Mouse (Mus musculus) embryonic facial prominence, embryonic 11.5 days (tissue): ENCODE data around the gene Sh3bgrl2. TPM values are rescaled to one million over a fixed set of nuclear protein-coding genes. Genes with fewer than 3 reads are reported as not detected.

Experiments used
- ATAC-seq: fragments of 200-750 bp; cut with Nextera tagmentation; replicated peaks from 2 replicates; pipeline ENCODE4 v1.8.0; 2017; ENCODE audit warnings: low read depth; ENCODE audit not compliant: insufficient number of reproducible peaks, low FRiP score, low TSS enrichment
- DNase-seq: peaks from one replicate; pipeline ENCODE4 v3.0.0-alpha.2; 2015; ENCODE audit warnings: low spot score
- H3K27ac ChIP-seq: fragments of 300-500 bp; sonication (generic); replicated peaks from 2 replicates; pipeline ENCODE4 v1.5.1; 2014; ENCODE audit warnings: mild to moderate bottlenecking, low read depth, low read length, control low read depth
- H3K27me3 ChIP-seq: fragments of 300-500 bp; sonication (generic); 2 replicates; pipeline ENCODE4 v1.6.1; 2014; ENCODE audit warnings: mild to moderate bottlenecking, low read length, moderate library complexity, mixed read lengths; ENCODE audit not compliant: control insufficient read depth, insufficient read depth
- H3K36me3 ChIP-seq: fragments of 300-500 bp; sonication (generic); replicated peaks from 2 replicates; pipeline ENCODE4 v1.6.1; 2014; ENCODE audit warnings: low read depth, mild to moderate bottlenecking, low read length, moderate library complexity, mixed read lengths; ENCODE audit not compliant: control insufficient read depth, insufficient read depth
- H3K4me1 ChIP-seq: fragments of 300-500 bp; sonication (generic); 2 replicates; pipeline ENCODE4 v1.6.1; 2014; ENCODE audit warnings: low read length, mixed read lengths; ENCODE audit not compliant: control insufficient read depth, insufficient read depth
- H3K4me2 ChIP-seq: fragments of 300-500 bp; sonication (generic); 2 replicates; pipeline ENCODE4 v1.6.1; 2014; ENCODE audit warnings: low read depth, mild to moderate bottlenecking, control low read depth, low read length, moderate library complexity
- H3K4me3 ChIP-seq: fragments of 300-500 bp; sonication (generic); 2 replicates; pipeline ENCODE4 v1.5.1; 2014; ENCODE audit warnings: low read depth, low read length, control low read depth
- H3K9ac ChIP-seq: fragments of 300-500 bp; sonication (generic); replicated peaks from 2 replicates; pipeline ENCODE4 v1.6.1; 2014; ENCODE audit warnings: mild to moderate bottlenecking, control low read depth, low read length
- H3K9me3 ChIP-seq: fragments of 300-500 bp; sonication (generic); replicated peaks from 2 replicates; pipeline ENCODE4 v1.6.1; 2016; ENCODE audit warnings: mild to moderate bottlenecking, low read length, inconsistent platforms, mixed read lengths; ENCODE audit not compliant: control insufficient read depth
- whole genome bisulfite sequencing: fragments of 180-500 bp; shearing (Covaris S2); extraction: QIAGEN DNeasy Blood & Tissue Kit; methylation state at CpG from one replicate; pipeline ENCODE4 v1.1.7; 2014; 5-methylcytosine and 5-hydroxymethylcytosine counted together
- polyA plus RNA-seq: library from polyadenylated mRNA; unstranded; fragments of >200 nt; fragmentation: Nextera tagmentation; extraction: Ambion mirVana; gene quantifications from 2 replicates; pipeline ENCODE4 v1.2.1, GENCODE M21; 2014

Gene Sh3bgrl2
- polyA plus RNA-seq, 1 experiment from 2014 or later: 18.8 TPM

- H3K9ac ChIP-seq: no peak overlapping the region
- H3K4me2 ChIP-seq: no peak overlapping the region
- H3K9me3 ChIP-seq: no peaks in the 10 kb centered on the region
- H3K36me3 ChIP-seq: no peaks in the 10 kb centered on the region
- WGBS: 40% methylated on average over 6 of the region's 6 CpGs
- ATAC-seq (peak; percentile 42; the same call in 1 of the 2 replicates), DNase-seq (peak; percentile 28)
- no peak overlapping the region for H3K27ac ChIP-seq
- no peak overlapping the region for H3K4me3 ChIP-seq
- H3K27me3 ChIP-seq: no peaks in the 10 kb centered on the region
- no peaks in the 10 kb centered on the region; the same call in 1 of the 2 replicates for H3K4me1 ChIP-seq
These were observed 67.9 kb downstream of the Sh3bgrl2 start for GRCm38 (mm10) chr9:83615912-83616585.

GRCm38 (mm10) chr9:83616586-83617081 is 68.5 kb downstream of the Sh3bgrl2 start:
- Histone ChIP-seq H3K27me3 (no peaks in the 10 kb centered on the region), H3K4me1 (no peaks in the 10 kb centered on the region; the same call in 1 of the 2 replicates), H3K9me3 (no peaks in the 10 kb centered on the region), H3K4me2 (no peak overlapping the region), H3K9ac (no peak overlapping the region), H3K27ac (no peak overlapping the region), H3K36me3 (no peaks in the 10 kb centered on the region), H3K4me3 (no peak overlapping the region)
- 0 out of 2 replicates have a peak, but pooled peaks have one; percentile 29 for ATAC-seq
- DNase-seq: no peak
- 25% methylated on average over 7 of the region's 7 CpGs for WGBS

GRCm38 (mm10) chr9:83623455-83623854 is 75.3 kb downstream of the Sh3bgrl2 start:
- 80% methylated on average over 6 of the region's 6 CpGs for WGBS
- no peak for DNase-seq
- Histone ChIP-seq H3K9me3 (no peaks in the 10 kb centered on the region), H3K4me2 (no peak overlapping the region), H3K9ac (no peak overlapping the region), H3K4me1 (no peaks in the 10 kb centered on the region), H3K27ac (no peak overlapping the region), H3K4me3 (no peak overlapping the region), H3K27me3 (no peaks in the 10 kb centered on the region), H3K36me3 (no peaks in the 10 kb centered on the region)
- ATAC-seq: no peak

- Histone ChIP-seq H3K4me1 (0 out of 2 replicates have a peak, but pooled peaks cover 2% of the 10 kb centered on the region), H3K9me3 (no peaks in the 10 kb centered on the region), H3K27me3 (no peaks in the 10 kb centered on the region), H3K4me2 (no peak overlapping the region), H3K4me3 (no peak overlapping the region), H3K36me3 (no peaks in the 10 kb centered on the region), H3K9ac (no peak overlapping the region), H3K27ac (no peak overlapping the region)
- 80% methylated on average over 5 of the region's 5 CpGs for WGBS
- no peak for ATAC-seq
- no peak for DNase-seq
These were observed 76.1 kb downstream of the Sh3bgrl2 start for GRCm38 (mm10) chr9:83624193-83624592.

- H3K4me2 ChIP-seq: no peak overlapping the region
- H3K36me3 ChIP-seq: no peaks in the 10 kb centered on the region
- 0 out of 2 replicates have a peak, but pooled peaks cover 2% of the 10 kb centered on the region for H3K4me1 ChIP-seq
- ATAC-seq (no peak), DNase-seq (peak; percentile 36)
- no peak overlapping the region for H3K4me3 ChIP-seq
- WGBS: 55% methylated on average over 5 of the region's 5 CpGs
- H3K9me3 ChIP-seq: no peaks in the 10 kb centered on the region
- no peak overlapping the region for H3K27ac ChIP-seq
- H3K9ac ChIP-seq: no peak overlapping the region
- H3K27me3 ChIP-seq: no peaks in the 10 kb centered on the region
These were observed 77.0 kb downstream of the Sh3bgrl2 start for GRCm38 (mm10) chr9:83625085-83625484.

- peak overlapping the region; percentile 22; the same call in 1 of the 2 replicates for H3K9ac ChIP-seq
- ATAC-seq: no peak
- no peak overlapping the region for H3K4me3 ChIP-seq
- H3K27ac ChIP-seq: no peak overlapping the region
- DNase-seq: peak; percentile 52
- no peaks in the 10 kb centered on the region for H3K27me3 ChIP-seq
- H3K4me2 ChIP-seq: no peak overlapping the region
- H3K4me1 ChIP-seq: 0 out of 2 replicates have a peak, but pooled peaks cover 2% of the 10 kb centered on the region
- no peaks in the 10 kb centered on the region for H3K9me3 ChIP-seq
- WGBS: 24% methylated on average over 19 of the region's 19 CpGs
- H3K36me3 ChIP-seq: no peaks in the 10 kb centered on the region
These were observed 80.8 kb downstream of the Sh3bgrl2 start for GRCm38 (mm10) chr9:83628669-83629612.

- no peaks in the 10 kb centered on the region for H3K27me3 ChIP-seq
- H3K4me3 ChIP-seq: no peak overlapping the region
- H3K36me3 ChIP-seq: no peaks in the 10 kb centered on the region
- ATAC-seq (no peak), DNase-seq (no peak)
- 0 out of 2 replicates have a peak, but pooled peaks cover 2% of the 10 kb centered on the region for H3K4me1 ChIP-seq
- WGBS: 70% methylated on average over 6 of the region's 6 CpGs
- no peak overlapping the region for H3K4me2 ChIP-seq
- no peak overlapping the region for H3K27ac ChIP-seq
- no peak overlapping the region for H3K9ac ChIP-seq
- no peaks in the 10 kb centered on the region for H3K9me3 ChIP-seq
These were observed 82.2 kb downstream of the Sh3bgrl2 start for GRCm38 (mm10) chr9:83630341-83630740.
